Mouse (Mus musculus) liver, adult (tissue): Measurements from ENCODE around the gene Dstyk.

ENCODE experiments used
- GATA4 ChIP-seq: IDR thresholded peaks from 2 replicates; pipeline ENCODE4 v1.6.1; 2014; ENCODE audit warnings: mild to moderate bottlenecking, low read length; ENCODE audit not compliant: insufficient replicate concordance

Dstyk gene

GRCm38 (mm10) chr1:132420206-132420605 is 2.9 kb downstream of the Dstyk start:
- TF ChIP-seq GATA4, result no peak

GRCm38 (mm10) chr1:132420662-132421061 is 3.3 kb downstream of the Dstyk start:
- TF ChIP-seq GATA4, result no peak

GRCm38 (mm10) chr1:132422912-132423696 is 5.7 kb downstream of the Dstyk start:
- TF ChIP-seq GATA4, result no peak

- TF ChIP-seq GATA4, result no peak
Observed at GRCm38 (mm10) chr1:132425600-132425999, 8.2 kb downstream of the Dstyk start.

GRCm38 (mm10) chr1:132430818-132431217 is 13.5 kb downstream of the Dstyk start:
- TF ChIP-seq GATA4, result no peak

- no peak for TF ChIP-seq GATA4
Observed at GRCm38 (mm10) chr1:132431716-132432115, 14.4 kb downstream of the Dstyk start.

GRCm38 (mm10) chr1:132433349-132433748 is 16.0 kb downstream of the Dstyk start:
- TF ChIP-seq GATA4, result no peak

GRCm38 (mm10) chr1:132434032-132434431 is 16.7 kb downstream of the Dstyk start:
- TF ChIP-seq GATA4, result no peak

GRCm38 (mm10) chr1:132436320-132436958 is 19.1 kb downstream of the Dstyk start:
- no peak for TF ChIP-seq GATA4

- TF ChIP-seq GATA4, result no peak
Observed at GRCm38 (mm10) chr1:132436960-132437359, 19.6 kb downstream of the Dstyk start.

GRCm38 (mm10) chr1:132437389-132437788 is 20.0 kb downstream of the Dstyk start:
- TF ChIP-seq GATA4, result no peak

- TF ChIP-seq GATA4, result no peak
Observed at GRCm38 (mm10) chr1:132440896-132441435, 23.6 kb downstream of the Dstyk start.

GRCm38 (mm10) chr1:132449742-132450141 is 32.4 kb downstream of the Dstyk start:
- no peak for TF ChIP-seq GATA4

GRCm38 (mm10) chr1:132464651-132465050 is 47.3 kb downstream of the Dstyk start:
- no peak for TF ChIP-seq GATA4

- no peak for TF ChIP-seq GATA4
Observed at GRCm38 (mm10) chr1:132468926-132469325, 51.6 kb downstream of the Dstyk start.

- TF ChIP-seq GATA4, result no peak
Observed at GRCm38 (mm10) chr1:132469519-132469918, 52.2 kb downstream of the Dstyk start.
